26 mouse cellular contexts compared by ENCODE assay signal in the genomic region with DNA sequence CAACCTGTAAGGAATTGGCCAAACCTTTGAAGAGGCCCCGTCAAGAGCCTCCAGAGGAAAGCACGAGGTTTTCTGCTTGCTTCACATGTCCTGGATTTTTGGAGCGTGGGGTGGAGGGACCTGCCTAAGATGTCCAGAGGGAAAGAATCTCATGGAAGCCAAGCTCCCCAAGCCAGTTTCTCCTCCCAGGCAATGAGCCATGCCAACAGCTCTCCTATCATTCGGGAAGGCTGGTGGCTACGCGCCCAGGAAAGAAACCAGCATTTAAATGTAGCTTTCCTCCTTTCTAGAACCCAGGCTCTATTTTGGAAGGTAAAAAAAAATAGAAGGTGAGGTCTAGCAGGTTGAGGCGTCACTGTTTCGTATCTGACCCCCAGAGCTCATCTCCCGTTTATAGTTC.
DNase-seq lines count a peak whose midpoint lies in the region; ATAC-seq and TF ChIP-seq lines count a peak whose summit lies in the region.
"Had no signal": no experiment of that assay in that cellular context is flagged by ENCODE, and none has a peak within 500 bp of the region (broad histone marks: within the 10 kb centered on the region; RNA-seq: fewer than 3 reads in every experiment).

No protein-coding gene starts in this region.

- H3K4me1 ChIP-seq in kidney, embryonic 15.5 days = peaks cover 60% of the 10 kb centered on the region
- H3K4me1 ChIP-seq in midbrain, embryonic 10.5 days = peaks cover 35% of the 10 kb centered on the region
- H3K4me1 ChIP-seq in midbrain, postnatal 0 days (ENCODE audit: insufficient read depth, low read length) = no peaks in the 10 kb centered on the region; the same call in none of the 2 replicates

- no peak overlapping the region for H3K4me2 ChIP-seq in kidney, embryonic 15.5 days
- no peak overlapping the region for H3K4me2 ChIP-seq in midbrain, postnatal 0 days (ENCODE audit: low read depth, low read length, poor library complexity, severe bottlenecking)
- H3K4me2 ChIP-seq: heart, embryonic 13.5 days; hindbrain, embryonic 14.5 days; neural tube, embryonic 15.5 days had no signal

- peak overlapping the region; percentile 91 for H3K27ac ChIP-seq in kidney, embryonic 15.5 days
- peak overlapping the region; percentile 42; the same call in 1 of the 2 replicates for H3K27ac ChIP-seq in midbrain, embryonic 10.5 days (replicated peaks)
- H3K27ac ChIP-seq in midbrain, postnatal 0 days (ENCODE audit: low read depth, low read length) = no peak overlapping the region
- H3K27ac ChIP-seq: heart, embryonic 13.5 days; hindbrain, embryonic 14.5 days; layer of hippocampus, adult 2 months; liver, embryonic 14.5 days; macrophage; neural tube, embryonic 15.5 days had no signal

- no peaks in the 10 kb centered on the region for H3K9me3 ChIP-seq in kidney, embryonic 15.5 days (replicated peaks)
- H3K9me3 ChIP-seq in midbrain, embryonic 10.5 days (replicated peaks) = no peaks in the 10 kb centered on the region
- no peaks in the 10 kb centered on the region for H3K9me3 ChIP-seq in midbrain, postnatal 0 days (ENCODE audit: low read length)
- H3K9me3 ChIP-seq: heart, embryonic 13.5 days; neural tube, embryonic 15.5 days had no signal

- H3K27me3 ChIP-seq in kidney, embryonic 15.5 days = no peaks in the 10 kb centered on the region
- H3K27me3 ChIP-seq in midbrain, embryonic 10.5 days (ENCODE audit: low read depth, poor library complexity, severe bottlenecking) = no peaks in the 10 kb centered on the region
- no peaks in the 10 kb centered on the region for H3K27me3 ChIP-seq in midbrain, postnatal 0 days (ENCODE audit: insufficient read depth, low read length)
- H3K27me3 ChIP-seq: heart, embryonic 13.5 days; neural tube, embryonic 15.5 days had no signal

- H3K9ac ChIP-seq in kidney, embryonic 15.5 days = no peak overlapping the region
- H3K9ac ChIP-seq in midbrain, postnatal 0 days (replicated peaks; ENCODE audit: low read length, poor library complexity, severe bottlenecking) = no peak overlapping the region
- H3K9ac ChIP-seq: heart, embryonic 13.5 days; hindbrain, embryonic 14.5 days; liver, embryonic 14.5 days; neural tube, embryonic 15.5 days had no signal

- TF ChIP-seq CTCF in midbrain, postnatal 0 days (IDR thresholded peaks at IDR 0.05) = no peak

- H3K36me3 ChIP-seq in kidney, embryonic 15.5 days = no peaks in the 10 kb centered on the region
- no peaks in the 10 kb centered on the region for H3K36me3 ChIP-seq in midbrain, embryonic 10.5 days
- no peaks in the 10 kb centered on the region for H3K36me3 ChIP-seq in midbrain, postnatal 0 days (ENCODE audit: insufficient read depth, low read length)
- H3K36me3 ChIP-seq: heart, embryonic 13.5 days; neural tube, embryonic 15.5 days had no signal

- ATAC-seq in kidney, embryonic 15.5 days (replicated peaks; ENCODE audit: low FRiP score) = no peak
- ATAC-seq in midbrain, postnatal 0 days (ENCODE audit: low FRiP score) = no peak
- ATAC-seq: CD4-positive, CD25-positive, alpha-beta regulatory T cell, adult 4 months; forebrain, embryonic 16.5 days; intestine, postnatal 0 days had no signal

- no peak overlapping the region for H3K4me3 ChIP-seq in kidney, embryonic 15.5 days (replicated peaks)
- no peak overlapping the region for H3K4me3 ChIP-seq in midbrain, embryonic 10.5 days
- H3K4me3 ChIP-seq in midbrain, postnatal 0 days (ENCODE audit: low read depth, low read length) = no peak overlapping the region
- H3K4me3 ChIP-seq: erythroblast, embryonic 14.5 days; heart, embryonic 13.5 days; layer of hippocampus, adult 2 months; neural tube, embryonic 15.5 days had no signal

- WGBS in kidney, embryonic 15.5 days = 62% methylated on average over 9 of the region's 9 CpGs
- WGBS in midbrain, embryonic 10.5 days = 94% methylated on average over 9 of the region's 9 CpGs
- 90% methylated on average over 9 of the region's 9 CpGs for WGBS in midbrain, postnatal 0 days

- peak; percentile 45 to 50 for DNase-seq in cerebellum, postnatal 14 days
- no peak for DNase-seq in cerebellum, adult 11-12 months
- DNase-seq in kidney, postnatal 14 days = no peak
- DNase-seq in midbrain, embryonic 10.5 days (ENCODE audit: low spot score) = no peak
- DNase-seq in midbrain, postnatal 0 days (ENCODE audit: low spot score) = no peak
- DNase-seq: cerebellum, adult 11 months; gastrocnemius, postnatal 10 days; heart, postnatal 10 days; liver; lung, adult 2 months; lung, postnatal 10 days; midbrain, embryonic 14.5 days; retina, postnatal 1 day; thymus, adult 2 months; thymus, postnatal 36 days had no signal

Comparison
In these comparisons a context has a peak if more than half of its experiments do, and no peak if none do; other contexts are left out.
1. DNase-seq: peak in cerebellum, postnatal 14 days (2 of 2); none in cerebellum, adult 11-12 months (single experiment), kidney, postnatal 14 days (single experiment), midbrain, embryonic 10.5 days (single experiment) and midbrain, postnatal 0 days (single experiment).